Mouse (Mus musculus) G1E (cell line): ENCODE measurements around the gene Sphk2. TPM values are rescaled to one million over a fixed set of nuclear protein-coding genes. Genes with fewer than 3 reads are reported as not detected.

ENCODE experiments used
- ATAC-seq: 2 replicates; pipeline ENCODE4 v1.8.0; 2016; ENCODE audit warnings: mild to moderate bottlenecking; ENCODE audit not compliant: insufficient number of reproducible peaks, poor library complexity, low FRiP score, severe bottlenecking; ENCODE audit errors: extremely low read depth
- DNase-seq: peaks from one replicate; pipeline ENCODE4 v3.0.0; 2012; ENCODE audit warnings: low spot score
- H3K27me3 ChIP-seq: 2 replicates; pipeline ENCODE4 v1.6.1; 2012; ENCODE audit warnings: mild to moderate bottlenecking, low read length, inconsistent platforms; ENCODE audit not compliant: insufficient read depth
- H3K36me3 ChIP-seq: replicated peaks from 2 replicates; pipeline ENCODE3; 2012; ENCODE audit warnings: mild to moderate bottlenecking, inconsistent platforms
- H3K4me1 ChIP-seq: 2 replicates; pipeline ENCODE4 v1.6.1; 2012; ENCODE audit warnings: low read depth, low read length, inconsistent platforms, mixed read lengths; ENCODE audit not compliant: insufficient read depth
- H3K4me3 ChIP-seq: 2 replicates; pipeline ENCODE4 v1.5.1; 2012; ENCODE audit warnings: low read depth, mild to moderate bottlenecking, inconsistent platforms, low read length, moderate library complexity, mixed read lengths
- H3K9me3 ChIP-seq: replicated peaks from 2 replicates; pipeline ENCODE4 v1.6.1; 2012; ENCODE audit warnings: inconsistent platforms
- CTCF ChIP-seq: IDR thresholded peaks from 2 replicates; pipeline ENCODE4 v1.5.1; 2012; ENCODE audit warnings: low read depth, low read length, inconsistent platforms, mixed read lengths
- GATA1 ChIP-seq: IDR thresholded peaks from 2 replicates; pipeline ENCODE4 v1.6.1; 2012; ENCODE audit warnings: borderline replicate concordance, low read length, inconsistent platforms, mixed read lengths
- GATA2 ChIP-seq: IDR thresholded peaks from 2 replicates; pipeline ENCODE4 v1.6.1; 2012; ENCODE audit warnings: low read depth, low read length, inconsistent platforms, borderline replicate concordance
- POLR2AphosphoS5 ChIP-seq: IDR thresholded peaks from 2 replicates; pipeline ENCODE4 v1.6.1; 2012; ENCODE audit warnings: low read depth, low read length, inconsistent platforms; ENCODE audit not compliant: insufficient replicate concordance
- TAL1 ChIP-seq: conservative IDR thresholded peaks from 2 replicates; pipeline ENCODE4 v1.6.1; 2012; ENCODE audit warnings: low read depth, low read length, inconsistent platforms, mixed read lengths
- polyA plus RNA-seq: library from polyadenylated mRNA; stranded (reverse); fragments of >175 nt; gene quantifications from 2 replicates; pipeline ENCODE4 v1.2.3, GENCODE M21; 2012
- total RNA-seq, 2 experiments: library from RNA; stranded (forward) in 1 of 2; stranded (reverse) in 1 of 2; fragments of 200-1000 nt in 1 of 2; fragments of >200 nt in 1 of 2; fragmentation: Nextera tagmentation in 1 of 2; gene quantifications; 2 replicates each; pipeline ENCODE4 v1.2.3; 2014 to 2017

Sphk2 gene
- total and polyA plus RNA-seq, 3 experiments, result 9.3 to 96.0 (median 21.4) TPM

DNA sequence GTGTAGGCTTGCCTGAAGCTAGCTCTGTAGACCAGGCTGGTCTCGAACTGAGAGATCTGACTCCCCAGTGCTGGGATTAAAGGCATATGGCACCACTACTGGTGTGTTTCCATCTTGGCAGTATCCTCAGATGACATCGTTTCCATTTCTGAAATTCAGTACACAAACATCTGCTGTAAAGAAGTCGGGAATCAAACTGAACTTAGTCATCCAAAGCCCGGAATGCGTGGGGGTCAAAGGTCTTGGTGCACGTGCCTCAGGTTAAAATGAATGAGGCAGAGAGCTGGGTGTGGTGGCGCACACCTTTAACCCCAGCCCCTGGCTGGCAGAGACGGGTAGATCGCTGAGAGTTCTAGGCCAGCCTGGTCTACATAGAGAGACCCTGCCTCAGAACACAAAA, 32.4 kb upstream of the Sphk2 start:
- H3K9me3 ChIP-seq, result no peaks in the 10 kb centered on the region
- TF ChIP-seq GATA2, result no peak
- TF ChIP-seq POLR2AphosphoS5, result no peak
- no peak for TF ChIP-seq GATA1
- TF ChIP-seq TAL1, result no peak
- no peak for TF ChIP-seq CTCF
- DNase-seq (no peak), ATAC-seq (no peak)
- no peaks in the 10 kb centered on the region for H3K36me3 ChIP-seq
- H3K27me3 ChIP-seq, result peaks cover 13% of the 10 kb centered on the region
- H3K4me3 ChIP-seq, result no peak overlapping the region
- no peaks in the 10 kb centered on the region for H3K4me1 ChIP-seq

DNA sequence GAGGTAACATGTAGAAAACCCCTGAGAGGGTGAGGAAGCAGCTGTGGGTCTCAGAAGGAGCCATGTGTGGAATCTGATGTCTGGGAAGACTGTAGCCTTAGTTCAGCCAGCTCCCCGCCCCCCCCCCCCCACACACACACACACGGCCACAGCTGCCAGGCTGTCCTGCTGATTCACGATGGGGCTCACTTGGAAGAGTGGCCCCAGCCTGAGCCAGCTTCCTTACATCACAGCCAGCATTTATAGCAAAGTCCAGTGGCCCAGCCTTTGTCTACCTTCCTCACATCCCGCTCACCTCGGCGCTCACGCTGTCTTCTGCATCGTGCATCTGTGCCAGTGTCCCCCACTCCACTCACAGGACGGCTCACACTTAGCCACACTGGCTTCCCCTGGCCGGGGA, 31.6 kb upstream of the Sphk2 start:
- Histone ChIP-seq H3K27me3 (peaks cover 13% of the 10 kb centered on the region), H3K9me3 (no peaks in the 10 kb centered on the region), H3K4me1 (no peaks in the 10 kb centered on the region), H3K4me3 (no peak overlapping the region), H3K36me3 (no peaks in the 10 kb centered on the region)
- TF ChIP-seq POLR2AphosphoS5 (no peak), GATA1 (no peak), TAL1 (no peak), CTCF (no peak), GATA2 (no peak)
- ATAC-seq (no peak), DNase-seq (no peak)

DNA sequence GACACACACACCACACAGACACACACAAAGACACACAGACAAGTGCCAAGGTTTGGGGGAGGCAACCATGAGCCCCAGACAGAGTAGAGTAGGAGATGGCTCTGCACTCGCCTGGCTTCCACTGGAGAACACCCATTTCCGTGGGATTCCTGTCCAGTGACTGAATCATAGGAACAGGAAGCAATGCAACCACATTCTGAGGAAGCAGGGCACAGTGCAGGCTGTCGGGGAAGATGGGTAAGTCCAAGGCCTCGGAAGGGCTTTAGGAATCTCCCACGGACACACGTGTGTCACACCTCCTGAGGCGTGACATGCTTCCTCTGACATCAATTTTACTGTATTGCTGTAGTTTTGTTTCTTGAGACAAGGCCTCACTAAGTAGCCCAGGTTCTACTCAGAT, 30.3 kb upstream of the Sphk2 start:
- Histone ChIP-seq H3K36me3 (no peaks in the 10 kb centered on the region), H3K9me3 (no peaks in the 10 kb centered on the region), H3K4me1 (no peaks in the 10 kb centered on the region), H3K4me3 (no peak overlapping the region), H3K27me3 (peaks cover 13% of the 10 kb centered on the region)
- ATAC-seq (no peak), DNase-seq (no peak)
- TF ChIP-seq TAL1 (no peak), POLR2AphosphoS5 (no peak), CTCF (no peak), GATA1 (no peak), GATA2 (no peak)

DNA sequence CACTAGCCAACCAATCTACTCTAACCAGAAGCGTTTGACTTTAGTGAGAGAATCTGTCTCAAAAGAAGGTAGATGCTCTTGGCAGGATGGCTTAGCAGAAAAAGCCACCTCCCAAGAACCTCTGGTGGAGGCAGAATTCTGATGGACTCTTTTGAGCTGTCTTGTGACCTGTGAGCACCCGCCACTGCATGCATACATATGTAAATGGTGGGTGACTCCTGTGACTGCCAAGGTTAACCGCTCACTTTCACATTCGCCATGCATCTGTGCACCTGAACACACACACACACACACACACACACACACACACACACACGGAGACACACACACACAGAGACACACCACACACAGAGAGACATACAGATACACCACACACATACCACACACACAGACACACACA, 29.6 kb upstream of the Sphk2 start:
- Histone ChIP-seq H3K9me3 (no peaks in the 10 kb centered on the region), H3K4me1 (no peaks in the 10 kb centered on the region), H3K4me3 (no peak overlapping the region), H3K36me3 (no peaks in the 10 kb centered on the region), H3K27me3 (peaks cover 16% of the 10 kb centered on the region)
- TF ChIP-seq GATA1 (no peak), CTCF (no peak), GATA2 (no peak), POLR2AphosphoS5 (no peak), TAL1 (no peak)
- DNase-seq (no peak), ATAC-seq (no peak)

DNA sequence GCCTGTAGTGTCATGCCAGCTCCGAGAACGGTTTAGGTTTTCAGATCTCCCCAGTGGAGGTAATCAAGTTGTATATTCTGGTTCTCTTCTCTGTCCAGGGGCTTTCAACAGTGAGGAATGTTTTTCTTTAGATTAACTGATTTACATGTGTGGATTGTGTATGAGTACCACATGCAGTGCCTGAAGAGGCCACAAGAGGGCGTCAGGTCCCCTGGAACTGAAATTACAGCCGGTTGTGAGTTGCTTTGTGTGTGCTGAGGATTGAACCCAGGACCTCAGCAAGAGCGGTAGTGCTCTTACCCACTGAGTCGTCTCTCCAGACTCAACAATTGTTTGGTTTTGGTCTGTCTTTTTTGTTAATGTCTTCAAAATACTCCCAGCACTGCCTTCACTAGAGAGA, 28.7 kb upstream of the Sphk2 start:
- Histone ChIP-seq H3K36me3 (no peaks in the 10 kb centered on the region), H3K4me1 (peaks cover 7% of the 10 kb centered on the region), H3K9me3 (no peaks in the 10 kb centered on the region), H3K4me3 (no peak overlapping the region), H3K27me3 (peaks cover 25% of the 10 kb centered on the region)
- DNase-seq, result no peak
- no peak for ATAC-seq
- TF ChIP-seq CTCF (peak; percentile 54), GATA2 (no peak)

DNA sequence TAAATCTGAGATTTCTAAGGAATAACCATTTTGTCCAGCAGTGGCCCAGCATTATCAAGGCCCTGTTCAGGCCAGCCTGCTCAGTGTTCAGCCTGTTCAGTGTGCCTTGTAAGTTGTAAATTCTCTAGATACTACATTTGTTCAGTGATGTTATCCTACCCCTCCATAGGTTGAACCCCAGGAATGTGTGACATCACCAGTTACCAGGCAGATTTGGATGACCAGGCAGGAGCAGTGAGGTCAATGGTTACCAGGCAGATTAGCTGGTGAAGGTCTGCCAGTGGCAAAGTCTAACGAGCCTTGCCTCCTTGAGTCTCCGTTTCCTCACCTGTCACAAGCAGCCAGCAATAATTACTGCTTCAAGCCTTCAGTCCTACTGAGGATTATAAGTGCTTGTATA, 26.6 kb upstream of the Sphk2 start:
- TF ChIP-seq POLR2AphosphoS5 (no peak), GATA2 (no peak), CTCF (no peak), GATA1 (no peak), TAL1 (no peak)
- no peaks in the 10 kb centered on the region for H3K36me3 ChIP-seq
- DNase-seq (no peak), ATAC-seq (no peak)
- no peak overlapping the region for H3K4me3 ChIP-seq
- peaks cover 29% of the 10 kb centered on the region for H3K27me3 ChIP-seq
- H3K9me3 ChIP-seq, result no peaks in the 10 kb centered on the region
- peaks cover 11% of the 10 kb centered on the region for H3K4me1 ChIP-seq

DNA sequence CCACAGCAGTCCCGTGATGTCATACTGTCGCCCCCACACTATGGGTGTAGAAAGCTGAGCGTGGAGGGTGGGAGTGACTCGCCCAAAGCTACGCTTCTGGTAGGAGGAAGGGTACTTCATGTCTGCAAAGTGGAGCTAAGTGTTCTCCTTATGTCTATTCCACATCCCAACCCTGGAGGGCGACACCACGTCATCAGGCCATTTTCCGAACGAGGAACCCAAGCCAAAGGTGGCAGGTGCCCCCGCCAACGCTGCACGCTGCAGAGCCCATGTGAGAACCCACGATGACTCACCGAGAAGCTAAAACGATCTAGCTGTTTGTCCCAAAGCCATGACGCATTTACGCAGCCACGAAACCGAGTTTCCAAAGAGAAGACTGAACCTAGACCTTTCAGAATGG, 24.5 kb upstream of the Sphk2 start:
- no peaks in the 10 kb centered on the region for H3K36me3 ChIP-seq
- H3K4me1 ChIP-seq, result peaks cover 11% of the 10 kb centered on the region
- no peak for TF ChIP-seq GATA1
- TF ChIP-seq POLR2AphosphoS5, result no peak
- no peak for TF ChIP-seq CTCF
- TF ChIP-seq GATA2, result no peak
- no peak for TF ChIP-seq TAL1
- H3K27me3 ChIP-seq, result peaks cover 23% of the 10 kb centered on the region
- DNase-seq (no peak), ATAC-seq (no peak)
- no peak overlapping the region for H3K4me3 ChIP-seq
- no peaks in the 10 kb centered on the region for H3K9me3 ChIP-seq
